Mouse (Mus musculus) spleen, adult 2 months (tissue): ENCODE data around the gene Csgalnact2.

Experiments used
- CTCF ChIP-seq: fragments of 200-500 bp; IDR thresholded peaks from 2 replicates; pipeline ENCODE4 v1.5.1; 2011; ENCODE audit warnings: mild to moderate bottlenecking, inconsistent platforms; ENCODE audit not compliant: insufficient read depth, insufficient read length, insufficient replicate concordance; ENCODE audit errors: extremely low read depth
- POLR2A ChIP-seq: fragments of 200-500 bp; IDR thresholded peaks from 2 replicates; pipeline ENCODE4 v1.6.1; 2011; ENCODE audit warnings: low read depth, low read length, inconsistent platforms

DNA sequence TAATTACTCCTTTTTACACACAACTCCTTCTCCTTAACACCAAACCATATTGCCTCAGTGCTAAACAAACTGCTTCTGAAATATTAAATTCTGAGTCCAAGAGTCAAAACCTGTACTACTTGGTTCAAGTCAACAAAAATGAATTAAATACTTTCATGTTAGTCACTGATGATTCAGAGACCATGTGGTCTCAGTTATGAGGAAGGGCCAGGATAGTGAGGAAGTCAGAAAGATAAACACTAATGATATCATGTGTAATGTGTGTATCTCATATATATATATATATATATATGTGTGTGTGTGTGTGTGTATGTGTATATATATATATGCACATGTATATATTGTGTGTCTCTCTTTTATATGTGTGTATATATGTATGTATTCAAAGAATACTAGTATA, 12.4 kb downstream of the Csgalnact2 start:
- TF ChIP-seq CTCF (no peak), POLR2A (no peak)
